Mouse (Mus musculus) liver, adult (tissue): Measurements from ENCODE around the gene Parp11.

Experiments
- GATA4 ChIP-seq: IDR thresholded peaks from 2 replicates; pipeline ENCODE4 v1.6.1; 2014; ENCODE audit warnings: mild to moderate bottlenecking, low read length; ENCODE audit not compliant: insufficient replicate concordance

The Parp11 gene

GRCm38 (mm10) chr6:127446436-127446890, at the start of gene Parp11:
Gene Parp11 (plus strand): TSS chr6:127446840.
- no peak for TF ChIP-seq GATA4

DNA sequence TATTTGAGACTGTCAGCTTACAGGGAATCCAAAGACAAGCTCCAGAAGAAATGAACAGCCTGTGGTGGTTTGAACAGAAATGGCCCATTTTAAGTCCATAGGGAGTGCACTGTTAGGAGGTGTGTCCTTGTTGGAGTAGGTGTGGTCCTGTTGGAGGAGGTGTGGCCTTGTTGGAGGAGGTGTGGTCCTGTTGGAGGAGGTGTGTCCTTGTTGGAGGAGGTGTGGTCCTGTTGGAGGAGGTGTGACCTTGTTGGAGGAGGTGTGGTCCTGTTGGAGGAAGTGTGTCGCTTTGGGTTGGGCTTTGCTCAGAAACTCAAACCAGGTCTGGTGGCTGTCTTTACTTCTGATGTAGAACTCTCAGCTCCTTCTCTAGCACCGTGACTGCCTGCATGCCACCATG, 48.6 kb upstream of the Parp11 start:
- TF ChIP-seq GATA4: no peak

DNA sequence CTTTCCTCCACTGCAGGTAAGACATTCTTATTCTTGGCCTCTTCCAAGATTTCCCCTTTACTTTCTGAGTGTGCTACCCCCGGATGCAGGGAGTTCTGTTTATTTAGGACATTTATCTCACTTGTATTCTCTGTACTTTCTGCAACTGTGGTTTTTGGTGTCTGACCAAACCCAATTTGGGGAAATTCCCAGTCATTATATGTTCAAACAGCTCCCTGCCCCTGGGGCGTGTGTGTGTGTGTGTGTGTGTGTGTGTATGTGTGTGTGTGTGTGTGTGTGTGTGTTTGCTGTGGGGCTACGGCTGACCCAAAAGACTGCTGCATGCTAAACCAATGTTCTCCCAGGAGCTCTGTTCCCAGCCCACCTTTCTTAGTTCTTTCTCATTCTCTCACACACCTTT, 45.2 kb upstream of the Parp11 start:
- no peak for TF ChIP-seq GATA4

DNA sequence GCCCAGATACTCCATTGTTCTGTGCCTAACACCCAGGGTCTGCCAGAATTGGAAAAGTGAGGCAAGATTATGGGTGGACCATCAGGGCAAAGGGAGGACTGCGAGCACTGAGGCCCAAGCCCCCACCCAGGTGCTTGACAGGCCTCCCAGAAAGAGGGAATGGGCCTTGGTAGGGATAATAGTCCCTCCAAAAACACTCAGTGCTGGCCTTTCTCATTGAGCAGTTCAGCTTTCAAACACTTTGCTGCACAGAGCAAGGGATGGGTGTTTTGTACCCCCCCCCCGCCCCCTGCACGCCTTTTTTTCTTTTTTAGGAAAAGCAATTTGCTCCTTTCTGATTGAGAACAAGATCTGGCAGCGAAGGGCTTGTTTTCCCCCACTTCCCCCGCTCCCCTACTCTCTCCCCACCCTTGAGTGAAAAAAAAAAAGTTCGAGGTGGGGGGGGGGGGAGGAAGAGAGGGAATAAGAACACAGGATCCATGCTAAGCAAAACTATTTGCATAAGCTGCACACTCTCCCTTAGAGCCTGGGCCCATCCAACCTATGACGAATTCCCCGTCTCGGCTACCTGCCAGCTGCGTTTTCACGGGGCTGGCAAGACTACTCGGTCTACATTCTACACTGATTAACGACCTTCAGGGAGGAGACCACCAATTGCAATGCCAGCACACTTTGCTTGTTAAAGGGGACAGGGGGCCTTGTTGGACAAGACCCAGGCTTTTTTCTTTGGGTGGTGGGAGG, 42.4 kb upstream of the Parp11 start:
- no peak for TF ChIP-seq GATA4

DNA sequence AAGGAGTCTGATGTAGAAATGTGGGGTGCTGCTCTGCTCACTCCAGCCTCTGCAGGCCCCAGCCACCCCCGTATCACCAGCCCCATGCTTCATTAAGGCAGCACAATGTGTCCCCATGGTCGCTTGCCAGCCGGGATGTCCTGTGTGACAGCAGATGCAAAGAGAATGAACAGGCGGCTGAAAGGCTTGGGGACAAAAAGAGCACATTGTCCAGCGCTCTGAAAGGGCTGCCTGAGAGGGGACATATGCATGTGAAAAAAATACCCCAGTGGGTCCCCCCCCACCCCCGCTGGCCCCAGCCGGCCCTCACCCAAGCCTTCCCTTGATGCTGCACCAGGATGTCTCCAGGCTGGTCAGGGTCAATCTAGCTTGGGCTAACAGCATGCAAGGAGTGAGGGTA, 41.0 kb upstream of the Parp11 start:
- no peak for TF ChIP-seq GATA4

- no peak for TF ChIP-seq GATA4
Observed at GRCm38 (mm10) chr6:127407742-127408141, 38.9 kb upstream of the Parp11 start.

- TF ChIP-seq GATA4: no peak
Observed at GRCm38 (mm10) chr6:127417525-127418184, 29.0 kb upstream of the Parp11 start.

DNA sequence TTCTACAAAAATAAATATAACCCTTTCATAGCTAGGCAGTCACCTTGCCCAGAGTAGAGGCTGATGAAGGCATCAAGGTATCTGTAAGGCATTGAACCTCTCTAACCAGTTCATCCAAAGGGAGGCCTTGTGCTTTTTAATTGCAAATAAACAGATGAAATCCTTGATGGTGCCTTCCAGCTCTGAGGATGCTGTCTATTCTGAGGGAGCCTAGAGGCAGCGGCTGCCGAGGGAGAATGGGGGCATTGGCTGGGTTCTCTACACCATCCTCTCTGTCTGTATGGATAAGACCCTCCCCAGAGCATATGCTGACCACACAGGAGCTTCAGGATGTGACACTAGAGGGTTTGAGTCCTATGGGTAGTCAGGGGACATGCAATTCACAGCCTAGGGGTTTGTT, 28.3 kb upstream of the Parp11 start:
- no peak for TF ChIP-seq GATA4

DNA sequence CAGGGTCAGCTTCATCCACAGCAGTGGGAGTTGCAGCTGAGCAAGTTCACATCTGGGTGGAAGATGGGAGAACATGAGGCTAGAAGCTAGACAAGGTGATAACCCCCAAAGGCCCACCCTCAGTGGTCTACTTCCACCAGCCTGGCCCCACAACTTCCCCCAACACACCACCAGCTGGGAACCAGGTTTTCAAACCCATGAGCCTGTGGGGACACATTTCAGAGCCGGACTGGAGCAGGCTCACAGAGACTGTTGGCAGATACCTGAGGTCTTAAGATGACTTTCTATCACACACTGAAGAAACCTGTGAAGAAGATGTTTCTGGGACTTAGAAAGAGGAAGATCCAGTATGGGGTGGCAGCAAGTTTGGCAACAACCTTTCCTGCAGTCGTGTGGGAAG, 26.5 kb upstream of the Parp11 start:
- TF ChIP-seq GATA4: no peak

DNA sequence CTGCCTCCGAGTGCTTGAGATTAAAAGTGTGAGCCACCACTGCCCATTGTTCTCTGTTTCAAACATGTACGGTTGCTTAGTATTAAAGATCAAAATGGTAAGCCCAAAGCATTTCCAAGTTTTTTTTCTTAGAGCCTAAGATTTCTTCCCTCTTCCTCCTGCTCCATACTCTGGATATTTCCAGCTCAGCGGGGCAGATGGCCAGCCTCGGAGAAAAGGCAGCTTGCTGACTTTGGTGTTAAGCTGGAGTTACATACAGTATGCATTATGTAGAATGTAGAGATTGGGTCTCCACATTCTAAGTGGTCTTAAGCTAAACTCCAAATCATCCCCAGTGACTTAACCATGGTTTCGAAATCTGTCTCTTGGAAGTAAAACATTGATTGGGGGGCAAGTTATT, 21.5 kb upstream of the Parp11 start:
- TF ChIP-seq GATA4: no peak

GRCm38 (mm10) chr6:127430716-127431115, 15.9 kb upstream of the Parp11 start:
- TF ChIP-seq GATA4: no peak

DNA sequence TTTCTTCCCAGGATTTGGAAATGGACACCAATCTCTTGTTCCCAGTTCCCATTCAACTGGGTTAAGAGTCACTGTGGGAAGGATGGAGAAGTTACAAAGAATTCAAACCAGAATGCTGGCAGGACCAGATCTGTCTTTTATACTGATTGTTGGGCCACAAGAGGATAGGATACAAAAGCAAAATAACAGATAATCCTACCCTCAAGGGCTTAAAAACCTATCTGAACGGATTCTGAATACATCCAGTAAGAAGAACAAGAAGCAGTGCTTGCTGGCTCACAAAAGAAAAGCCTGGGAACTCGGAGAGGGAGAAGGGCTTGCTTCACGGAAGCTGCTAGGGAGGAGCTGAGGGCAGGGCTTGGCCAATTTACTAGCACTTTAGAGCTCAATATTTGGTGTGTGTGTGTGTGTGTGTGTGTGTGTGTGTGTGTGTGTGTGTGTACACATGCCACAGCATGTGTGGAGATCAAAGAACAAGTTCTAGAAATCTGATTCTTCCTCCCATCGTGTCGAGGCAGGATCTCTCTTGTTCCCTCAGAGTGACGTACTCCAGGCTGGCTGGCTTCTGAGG, 15.4 kb upstream of the Parp11 start:
- no peak for TF ChIP-seq GATA4

- no peak for TF ChIP-seq GATA4
Observed at GRCm38 (mm10) chr6:127433886-127434647, 12.6 kb upstream of the Parp11 start.

- TF ChIP-seq GATA4: no peak
Observed at GRCm38 (mm10) chr6:127434648-127434984, 12.0 kb upstream of the Parp11 start.

DNA sequence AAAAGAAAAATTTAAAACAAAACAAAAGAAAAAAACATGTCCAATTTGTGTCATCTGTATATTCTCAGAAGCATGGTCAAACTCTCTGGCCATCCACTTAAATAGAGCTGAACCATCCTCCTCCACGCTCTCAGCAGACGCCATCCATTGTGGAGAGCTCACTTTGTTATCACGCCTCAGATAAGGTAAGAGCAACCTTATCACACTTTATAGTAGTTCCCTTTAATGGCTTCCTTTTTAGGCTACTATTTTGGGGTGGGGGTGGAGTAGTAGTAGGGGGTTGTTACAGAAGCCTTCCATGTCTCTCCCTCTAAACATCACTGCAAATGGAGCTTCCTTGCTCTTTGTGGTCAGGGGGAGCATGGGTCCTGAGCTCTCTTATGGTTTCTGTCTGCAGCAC, 7.6 kb upstream of the Parp11 start:
- no peak for TF ChIP-seq GATA4
